Mouse (Mus musculus) midbrain, embryonic 10.5 days (tissue): Measurements from ENCODE around the gene Mamdc2. TPM values are rescaled to one million over a fixed set of nuclear protein-coding genes. Genes with fewer than 3 reads are reported as not detected.
"Not testable (repeated sequence)": the region's sequence is repeated elsewhere in the genome, so short reads cannot be mapped to it uniquely, and the experiment has no call there.

Source experiments
- DNase-seq: peaks from one replicate; pipeline ENCODE4 v3.0.0-alpha.2; 2017; ENCODE audit warnings: low spot score
- H3K27ac ChIP-seq: fragments of 300-500 bp; sonication (generic); replicated peaks from 2 replicates; pipeline ENCODE4 v1.5.1; 2016; ENCODE audit warnings: mild to moderate bottlenecking
- H3K27me3 ChIP-seq: fragments of 300-500 bp; sonication (generic); 2 replicates; pipeline ENCODE4 v1.6.1; 2016; ENCODE audit warnings: low read depth, mild to moderate bottlenecking; ENCODE audit not compliant: poor library complexity, severe bottlenecking
- H3K36me3 ChIP-seq: fragments of 300-500 bp; sonication (generic); 2 replicates; pipeline ENCODE4 v1.6.1; 2016; ENCODE audit warnings: mild to moderate bottlenecking, moderate library complexity
- H3K4me1 ChIP-seq: fragments of 300-500 bp; sonication (generic); 2 replicates; pipeline ENCODE4 v1.6.1; 2016
- H3K4me3 ChIP-seq: fragments of 300-500 bp; sonication (generic); 2 replicates; pipeline ENCODE4 v1.5.1; 2016; ENCODE audit warnings: mild to moderate bottlenecking, moderate library complexity
- H3K9me3 ChIP-seq: fragments of 300-500 bp; sonication (generic); replicated peaks from 2 replicates; pipeline ENCODE4 v1.6.1; 2016; ENCODE audit warnings: mild to moderate bottlenecking
- WGBS: fragments of 180-500 bp; shearing (Covaris S2); methylation state at CpG from one replicate; pipeline ENCODE4 v1.1.7; 2016; 5-methylcytosine and 5-hydroxymethylcytosine counted together
- polyA plus RNA-seq: library from polyadenylated mRNA; unstranded; fragments of >200 nt; fragmentation: Nextera tagmentation; extraction: Ambion mirVana; gene quantifications from 2 replicates; pipeline ENCODE4 v1.2.1, GENCODE M21; 2016

Gene Mamdc2
- polyA plus RNA-seq: 1.0 and 1.5 TPM in 2 replicates

DNA sequence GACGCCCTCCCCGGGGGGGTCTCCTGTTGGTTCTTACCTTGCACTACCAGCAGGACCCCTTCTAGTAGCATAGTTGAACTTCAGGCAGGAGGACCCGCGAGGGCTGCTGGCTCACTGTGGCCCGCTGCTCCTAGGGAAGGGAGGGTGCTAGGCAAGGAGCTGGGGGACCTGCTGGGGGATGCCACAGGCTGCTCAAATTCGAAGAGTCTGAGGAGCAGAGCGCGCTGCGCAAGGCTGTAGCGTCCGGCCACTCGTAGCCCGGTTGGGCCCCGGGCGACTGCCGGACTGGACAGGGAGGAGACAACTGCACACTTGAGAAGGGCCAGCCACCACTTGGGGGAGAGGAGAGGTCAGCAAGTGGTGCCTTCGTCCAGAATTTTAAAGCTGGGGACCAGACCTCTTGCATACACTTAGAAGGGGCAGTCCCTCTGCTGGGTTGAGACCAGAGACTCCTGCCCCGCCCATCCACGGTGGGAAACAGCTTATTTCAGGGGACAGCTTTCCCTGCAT is at the start of gene Mamdc2:
TSS of gene Mamdc2 (minus strand) at position 455 of the 510 bp plus-strand sequence.
- Histone ChIP-seq H3K27me3 (peaks cover 36% of the 10 kb centered on the region), H3K9me3 (no peaks in the 10 kb centered on the region), H3K4me1 (peaks cover 24% of the 10 kb centered on the region), H3K4me3 (peak within 1 kb of the TSS; percentile 63), H3K27ac (peak within 1 kb of the TSS; percentile 72), H3K36me3 (no peaks in the 10 kb centered on the region)
- peak; percentile 51 for DNase-seq
- WGBS: 2% methylated on average over 19 of the region's 19 CpGs

DNA sequence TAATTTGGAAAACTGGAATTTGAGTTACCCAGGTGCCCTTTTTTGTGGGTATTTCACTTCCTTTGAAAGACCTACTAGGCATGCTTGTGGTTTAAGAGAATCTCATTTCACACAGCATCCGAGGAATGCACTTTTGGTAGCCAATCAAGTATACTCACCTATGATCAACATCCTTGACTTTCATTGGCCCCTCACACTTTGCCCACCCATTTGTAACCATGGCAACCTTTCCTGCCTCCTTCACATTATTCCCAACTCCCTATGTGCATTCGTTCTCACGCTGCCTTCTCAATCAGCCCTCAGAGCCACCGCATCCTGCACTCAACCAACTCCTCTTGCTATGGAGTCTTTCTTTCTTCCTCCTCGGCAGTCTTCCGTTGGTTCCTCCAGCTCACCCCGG is 49.8 kb upstream of the Mamdc2 start:
- H3K36me3 ChIP-seq: no peaks in the 10 kb centered on the region
- no peak for DNase-seq
- 89% methylated on average over 7 of the region's 7 CpGs for WGBS
- H3K27ac ChIP-seq: no peak overlapping the region
- H3K27me3 ChIP-seq: no peaks in the 10 kb centered on the region
- H3K9me3 ChIP-seq: no peaks in the 10 kb centered on the region
- H3K4me1 ChIP-seq: no peaks in the 10 kb centered on the region
- no peak overlapping the region for H3K4me3 ChIP-seq

DNA sequence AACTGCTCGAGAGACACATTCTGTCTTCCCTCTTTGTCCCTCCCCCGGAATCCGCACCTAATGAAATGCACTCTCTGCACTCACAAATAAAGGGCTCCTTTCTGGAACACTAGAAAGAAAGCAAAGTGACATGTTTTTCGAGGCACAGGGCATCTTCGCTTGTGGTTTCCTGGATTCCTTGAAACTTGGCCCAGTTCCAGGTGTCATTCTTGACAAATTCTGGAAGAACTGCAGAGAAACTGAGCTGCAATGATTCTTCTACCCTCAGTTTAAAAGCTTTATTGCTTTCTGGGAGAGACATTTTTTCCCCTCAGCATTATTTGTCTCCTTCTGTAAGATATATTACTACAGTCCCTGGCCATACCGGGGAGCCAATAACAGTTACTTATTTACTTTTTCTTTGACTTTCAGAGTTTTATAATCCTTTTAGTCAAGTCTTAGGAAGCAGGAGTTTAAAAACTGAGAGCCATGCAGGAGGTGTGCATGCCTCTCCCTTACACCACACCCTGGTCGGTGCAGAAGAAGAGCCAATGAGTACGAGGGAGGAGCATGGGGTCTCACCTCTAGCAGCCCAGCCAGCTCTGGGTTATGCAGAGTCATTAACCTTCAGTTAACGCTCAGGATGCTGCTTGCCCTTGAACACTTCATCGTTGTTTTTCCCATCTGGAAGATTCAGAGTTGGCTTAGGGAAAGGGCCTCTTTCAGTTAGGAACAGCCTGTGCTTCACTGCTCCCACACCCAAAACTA is 49.1 kb upstream of the Mamdc2 start:
- Histone ChIP-seq H3K4me1 (no peaks in the 10 kb centered on the region), H3K4me3 (no peak overlapping the region), H3K9me3 (no peaks in the 10 kb centered on the region), H3K36me3 (no peaks in the 10 kb centered on the region), H3K27ac (no peak overlapping the region), H3K27me3 (no peaks in the 10 kb centered on the region)
- WGBS: 89% methylated on average over 10 of the region's 10 CpGs
- no peak for DNase-seq

DNA sequence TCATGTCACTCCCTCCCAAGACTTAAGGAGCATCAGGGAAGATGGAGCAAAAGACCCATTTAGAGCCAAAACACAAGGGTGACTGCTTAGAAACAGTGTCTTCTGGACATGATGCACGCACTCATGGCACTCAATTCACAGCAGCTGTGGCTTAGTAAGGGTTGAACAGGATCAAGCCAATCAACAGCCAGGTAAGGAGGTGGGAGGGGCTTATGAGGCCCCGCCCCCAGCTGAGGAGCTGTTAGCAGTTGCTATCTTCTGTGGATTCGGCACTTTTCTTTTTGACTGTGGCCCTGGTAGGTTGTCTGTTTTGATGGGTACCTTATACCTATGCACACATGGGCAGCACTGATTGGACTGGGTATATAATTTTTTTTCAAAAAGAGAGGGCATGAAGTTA is 48.3 kb upstream of the Mamdc2 start:
- Histone ChIP-seq H3K9me3 (no peaks in the 10 kb centered on the region), H3K36me3 (no peaks in the 10 kb centered on the region), H3K4me3 (no peak overlapping the region), H3K4me1 (no peaks in the 10 kb centered on the region), H3K27me3 (no peaks in the 10 kb centered on the region), H3K27ac (no peak overlapping the region)
- WGBS: 87% methylated on average over 3 of the region's 3 CpGs
- DNase-seq: no peak

DNA sequence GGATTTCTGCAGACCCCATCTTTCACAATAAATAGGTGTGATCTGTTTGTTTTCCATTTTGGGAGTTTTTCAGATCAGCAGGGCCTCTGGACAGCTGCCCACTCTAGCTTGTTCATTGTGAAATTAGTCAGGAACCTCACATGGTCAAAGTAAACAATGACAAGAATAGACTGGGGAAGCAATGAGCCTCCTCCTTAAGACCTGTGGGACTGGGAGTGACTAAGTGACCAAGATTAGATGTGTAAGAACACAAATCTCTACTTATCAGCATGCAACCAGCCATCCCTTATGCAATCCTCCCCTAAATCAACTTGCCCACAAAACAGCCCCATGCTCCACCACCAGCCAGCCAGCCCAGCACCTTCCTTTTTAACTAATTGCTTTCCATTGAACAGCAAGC is 44.4 kb upstream of the Mamdc2 start:
- Histone ChIP-seq H3K4me1 (no peaks in the 10 kb centered on the region), H3K9me3 (no peaks in the 10 kb centered on the region), H3K27me3 (no peaks in the 10 kb centered on the region)

DNA sequence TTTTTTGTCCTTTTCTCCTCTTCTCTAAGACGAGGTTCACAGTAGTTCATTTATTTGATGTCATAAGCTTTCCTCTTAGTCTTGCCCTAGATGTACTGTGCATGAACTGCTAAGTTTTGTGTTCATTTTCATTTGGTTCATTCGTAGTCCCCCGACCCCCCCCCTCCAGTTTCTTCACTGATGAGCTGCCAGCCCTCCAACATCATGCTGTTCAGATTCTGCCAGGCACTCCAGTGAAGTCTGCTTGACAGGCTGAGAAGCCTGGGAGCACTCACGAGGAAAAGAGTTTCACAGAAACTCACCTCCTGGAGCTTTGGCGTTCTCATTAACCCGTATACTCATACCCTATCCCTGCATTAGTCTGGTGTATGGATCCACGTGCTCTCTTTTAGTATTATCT is 42.5 kb upstream of the Mamdc2 start:
- not testable (repeated sequence) for H3K36me3 ChIP-seq, H3K27ac ChIP-seq, H3K9me3 ChIP-seq, DNase-seq, H3K27me3 ChIP-seq, H3K4me1 ChIP-seq, H3K4me3 ChIP-seq
- WGBS: 52% methylated on average over 7 of the region's 7 CpGs

More for the DNA sequence above, 44.4 kb upstream of the Mamdc2 start:
- Histone ChIP-seq H3K27ac (no peak overlapping the region), H3K36me3 (no peaks in the 10 kb centered on the region), H3K4me3 (no peak overlapping the region)
- DNase-seq: no peak

DNA sequence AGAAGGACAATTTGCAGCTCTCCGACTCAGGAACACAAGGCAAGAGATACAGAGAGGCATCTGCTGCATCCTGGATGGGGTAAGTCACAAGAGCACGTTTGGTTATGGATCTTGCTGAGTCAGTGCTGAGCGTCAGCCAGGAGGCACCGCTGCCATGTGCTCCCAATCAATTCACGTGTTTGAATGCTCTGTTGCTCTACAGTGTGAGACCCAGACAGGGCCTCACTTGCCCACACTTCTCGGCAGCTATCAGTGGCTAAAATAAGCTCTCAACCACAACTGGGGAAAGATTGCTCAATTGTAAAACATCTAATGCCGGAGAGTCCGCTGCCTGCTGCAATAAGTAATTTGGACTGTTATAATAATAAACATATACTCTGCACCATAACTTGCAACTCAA is 41.5 kb upstream of the Mamdc2 start:
- no peaks in the 10 kb centered on the region for H3K9me3 ChIP-seq
- no peaks in the 10 kb centered on the region for H3K27me3 ChIP-seq
- no peak overlapping the region for H3K4me3 ChIP-seq
- DNase-seq: no peak
- 74% methylated on average over 8 of the region's 8 CpGs for WGBS
- no peaks in the 10 kb centered on the region for H3K4me1 ChIP-seq
- H3K27ac ChIP-seq: no peak overlapping the region
- H3K36me3 ChIP-seq: no peaks in the 10 kb centered on the region

DNA sequence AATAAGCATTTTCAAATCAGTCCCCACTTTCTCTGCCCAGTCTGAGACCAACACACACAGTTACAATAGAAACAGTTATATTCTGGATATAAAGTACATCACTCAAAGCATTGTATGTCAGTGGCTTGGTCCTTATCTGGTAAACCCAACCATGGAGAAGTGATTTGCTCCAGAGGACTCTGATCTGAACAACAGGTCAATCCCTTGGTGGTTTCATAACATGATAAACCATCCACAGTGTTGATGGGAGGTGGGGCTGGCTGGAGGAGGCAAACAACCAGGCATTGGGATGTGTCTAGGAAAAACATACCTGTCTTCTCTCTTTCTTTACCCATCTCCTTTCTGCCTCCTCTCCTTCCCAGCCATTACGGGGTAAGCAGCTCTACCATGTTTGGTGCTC is 39.2 kb upstream of the Mamdc2 start:
- Histone ChIP-seq H3K9me3 (no peaks in the 10 kb centered on the region), H3K27me3 (no peaks in the 10 kb centered on the region), H3K27ac (no peak overlapping the region), H3K36me3 (no peaks in the 10 kb centered on the region), H3K4me1 (no peaks in the 10 kb centered on the region), H3K4me3 (no peak overlapping the region)
- DNase-seq: no peak
- WGBS: 92% methylated on average over 1 of the region's 1 CpGs

DNA sequence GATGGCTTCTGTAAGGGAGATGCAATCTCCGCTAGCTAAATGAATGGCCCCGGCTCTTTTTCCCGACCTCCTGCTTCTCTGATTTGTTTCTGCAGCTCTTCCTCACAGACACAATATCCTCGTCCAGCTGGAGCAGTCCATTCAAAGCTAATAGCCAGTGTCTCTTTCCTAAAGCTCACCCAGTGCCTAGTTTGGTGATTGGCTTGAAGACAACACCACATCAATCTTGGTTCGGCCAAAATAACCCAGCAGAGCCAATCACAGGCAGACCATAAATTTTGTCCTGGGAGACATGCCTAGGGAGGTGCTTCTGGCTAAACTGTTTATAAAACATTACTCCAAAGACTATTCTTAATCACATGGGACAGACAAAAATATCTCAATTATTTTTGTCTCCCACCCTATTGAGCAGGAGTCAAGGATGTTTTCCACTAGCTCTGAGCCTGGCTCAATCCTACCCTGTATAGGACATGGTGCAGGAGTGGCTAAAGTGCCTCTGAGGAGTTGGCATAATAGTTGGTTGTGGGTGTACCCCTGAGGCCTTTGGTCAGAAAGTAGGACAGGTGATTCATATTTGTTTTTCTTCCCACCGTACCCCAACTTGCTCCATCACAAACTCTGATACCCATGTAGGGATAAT is 38.5 kb upstream of the Mamdc2 start:
- Histone ChIP-seq H3K27ac (no peak overlapping the region), H3K27me3 (no peaks in the 10 kb centered on the region), H3K9me3 (no peaks in the 10 kb centered on the region), H3K36me3 (no peaks in the 10 kb centered on the region), H3K4me1 (no peaks in the 10 kb centered on the region), H3K4me3 (no peak overlapping the region)
- 84% methylated on average over 6 of the region's 6 CpGs for WGBS
- DNase-seq: no peak

DNA sequence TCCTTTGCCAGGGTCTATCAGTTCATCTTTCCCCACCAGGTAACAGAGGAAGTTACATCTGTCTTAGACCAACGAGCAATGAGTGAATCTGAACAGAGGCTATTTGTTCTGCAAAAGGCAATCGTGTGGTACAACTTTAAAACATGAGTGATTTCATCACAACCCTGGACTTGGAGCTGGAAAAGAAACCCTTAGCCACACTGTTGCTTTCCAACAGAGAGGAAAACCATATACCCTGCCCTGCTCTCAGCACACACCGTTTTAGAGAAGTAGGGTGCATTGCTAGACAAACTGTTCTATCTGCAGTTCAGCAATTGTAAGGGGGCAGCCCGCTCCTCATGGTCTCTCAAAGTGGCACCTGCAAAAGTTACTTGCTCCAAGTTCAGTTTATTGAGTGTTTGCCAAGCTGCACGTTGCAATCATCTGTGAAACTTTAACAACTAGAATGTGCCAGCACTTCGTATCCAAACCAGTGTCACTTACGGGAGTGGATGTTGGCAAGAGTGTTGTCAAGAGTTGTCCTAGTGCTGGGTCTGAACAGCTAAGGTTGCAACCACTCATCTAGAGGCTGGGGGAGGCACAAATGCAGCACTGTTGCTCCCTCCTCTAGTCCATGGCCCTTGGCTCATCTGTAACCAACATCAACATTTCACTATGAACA is 37.8 kb upstream of the Mamdc2 start:
- 89% methylated on average over 7 of the region's 7 CpGs for WGBS
- no peak for DNase-seq

DNA sequence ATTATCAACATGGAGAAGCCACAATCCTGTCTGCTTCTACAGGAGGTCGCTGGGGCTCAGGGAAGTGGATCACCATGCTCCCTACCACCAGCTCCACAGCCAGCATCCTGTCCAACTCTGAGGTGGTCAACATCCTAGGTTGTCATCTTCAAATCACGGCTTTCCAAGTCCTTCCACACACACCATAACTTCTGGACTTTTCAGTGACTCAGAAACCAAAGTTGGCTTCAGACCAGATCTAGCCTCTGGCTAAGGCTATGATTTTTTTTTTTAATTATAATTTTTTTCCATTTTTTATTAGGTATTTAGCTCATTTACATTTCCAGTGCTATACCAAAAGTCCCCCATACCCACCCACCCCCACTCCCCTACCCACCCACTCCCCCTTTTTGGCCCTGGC is 34.3 kb upstream of the Mamdc2 start:
- H3K27ac ChIP-seq, H3K4me3 ChIP-seq, H3K4me1 ChIP-seq, H3K9me3 ChIP-seq, DNase-seq, H3K27me3 ChIP-seq, H3K36me3 ChIP-seq: not testable (repeated sequence)
- WGBS: 82% methylated on average over 2 of the region's 2 CpGs

More for the DNA sequence above, 37.8 kb upstream of the Mamdc2 start:
- no peaks in the 10 kb centered on the region for H3K36me3 ChIP-seq
- no peaks in the 10 kb centered on the region for H3K4me1 ChIP-seq
- no peak overlapping the region for H3K27ac ChIP-seq
- no peaks in the 10 kb centered on the region for H3K9me3 ChIP-seq
- no peak overlapping the region for H3K4me3 ChIP-seq
- no peaks in the 10 kb centered on the region for H3K27me3 ChIP-seq

DNA sequence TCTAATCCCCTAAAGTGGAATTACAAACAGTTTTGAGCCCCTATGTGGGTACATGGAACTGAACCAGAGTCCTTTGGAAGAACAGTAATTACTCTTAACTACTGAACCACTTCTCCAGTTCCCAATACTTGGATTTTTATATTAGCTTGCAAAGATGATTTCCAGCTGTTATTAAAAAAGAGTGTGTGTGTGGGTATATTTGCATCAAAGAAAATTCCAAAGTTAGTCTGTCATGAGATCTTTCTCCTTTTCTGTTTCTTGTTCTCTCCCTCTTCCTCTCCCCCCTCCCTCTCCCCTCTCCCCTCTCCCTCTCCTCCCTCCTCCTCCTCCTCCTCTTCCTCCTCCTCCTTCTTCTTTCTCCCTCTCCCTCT is 31.3 kb upstream of the Mamdc2 start:
- Histone ChIP-seq H3K9me3 (no peaks in the 10 kb centered on the region), H3K4me3 (no peak overlapping the region), H3K4me1 (no peaks in the 10 kb centered on the region; the same call in 1 of the 2 replicates), H3K27me3 (no peaks in the 10 kb centered on the region), H3K27ac (no peak overlapping the region), H3K36me3 (no peaks in the 10 kb centered on the region)
- DNase-seq: no peak
